Mouse (Mus musculus) embryonic facial prominence, embryonic 14.5 days (tissue): Measurements from ENCODE around the gene Cntnap2. TPM values are rescaled to one million over a fixed set of nuclear protein-coding genes. Genes with fewer than 3 reads are reported as not detected.

Experiments
- ATAC-seq: fragments of 200-750 bp; cut with Nextera tagmentation; 2 replicates; pipeline ENCODE4 v1.8.0; 2017; ENCODE audit warnings: low read depth, moderate number of reproducible peaks, moderate TSS enrichment
- DNase-seq: peaks from one replicate; pipeline ENCODE4 v3.0.0-alpha.2; 2015; ENCODE audit warnings: low spot score
- H3K27ac ChIP-seq: fragments of 300-500 bp; sonication (generic); replicated peaks from 2 replicates; pipeline ENCODE4 v1.5.1; 2014; ENCODE audit warnings: low read depth, mild to moderate bottlenecking, low read length, moderate library complexity
- H3K27me3 ChIP-seq: fragments of 300-500 bp; sonication (generic); replicated peaks from 2 replicates; pipeline ENCODE4 v1.6.1; 2014; ENCODE audit warnings: low read length; ENCODE audit not compliant: control insufficient read depth, insufficient read depth
- H3K36me3 ChIP-seq: fragments of 300-500 bp; sonication (generic); 2 replicates; pipeline ENCODE4 v1.6.1; 2014; ENCODE audit warnings: low read length, mixed read lengths; ENCODE audit not compliant: control insufficient read depth, insufficient read depth
- H3K4me1 ChIP-seq: fragments of 300-500 bp; sonication (generic); 2 replicates; pipeline ENCODE4 v1.6.1; 2014; ENCODE audit warnings: antibody characterized with exemption, low read length; ENCODE audit not compliant: control insufficient read depth, insufficient read depth
- H3K4me2 ChIP-seq: fragments of 300-500 bp; sonication (generic); 2 replicates; pipeline ENCODE4 v1.6.1; 2014; ENCODE audit warnings: low read depth, mild to moderate bottlenecking, low read length, moderate library complexity, mixed read lengths
- H3K4me3 ChIP-seq: fragments of 300-500 bp; sonication (generic); 2 replicates; pipeline ENCODE4 v1.5.1; 2014; ENCODE audit warnings: low read depth, mild to moderate bottlenecking, low read length
- H3K9ac ChIP-seq: fragments of 300-500 bp; sonication (generic); 2 replicates; pipeline ENCODE4 v1.6.1; 2014; ENCODE audit warnings: low read depth, mild to moderate bottlenecking, low read length, moderate library complexity, mixed read lengths
- H3K9me3 ChIP-seq: fragments of 300-500 bp; sonication (generic); 2 replicates; pipeline ENCODE4 v1.6.1; 2016; ENCODE audit warnings: low read length; ENCODE audit not compliant: control insufficient read depth
- WGBS: fragments of 180-500 bp; shearing (Covaris S2); extraction: QIAGEN DNeasy Blood & Tissue Kit; methylation state at CpG from one replicate; pipeline ENCODE4 v1.1.7; 2014; 5-methylcytosine and 5-hydroxymethylcytosine counted together
- polyA plus RNA-seq: library from polyadenylated mRNA; unstranded; fragments of >200 nt; fragmentation: Nextera tagmentation; extraction: Ambion mirVana; gene quantifications from 2 replicates; pipeline ENCODE4 v1.2.1, GENCODE M21; 2014

Gene Cntnap2
- polyA plus RNA-seq, 1 experiment from 2014 or later, result 2.3 TPM

DNA sequence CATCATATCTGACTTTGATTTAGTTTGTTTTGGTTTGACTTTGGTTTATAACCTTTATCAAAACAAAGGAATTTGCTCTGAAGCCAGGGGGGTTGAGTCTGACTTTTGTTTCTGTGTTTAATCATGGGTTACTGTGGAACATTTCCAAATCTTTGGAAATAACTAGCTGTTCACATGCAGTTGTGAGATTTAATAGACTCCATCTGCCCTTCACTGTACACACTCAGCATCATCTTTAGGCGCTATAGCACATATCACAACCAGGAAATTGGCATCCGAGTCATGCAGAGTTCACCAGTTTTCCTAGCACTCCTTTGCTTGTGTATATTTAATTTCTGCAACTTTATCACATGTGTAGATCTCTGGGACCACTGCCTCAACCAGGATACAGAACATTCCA is 2256.3 kb downstream of the Cntnap2 start:
- no peaks in the 10 kb centered on the region for H3K9me3 ChIP-seq
- H3K36me3 ChIP-seq, result no peaks in the 10 kb centered on the region
- ATAC-seq (no peak), DNase-seq (peak; percentile 53)
- no peak overlapping the region for H3K4me2 ChIP-seq
- H3K4me3 ChIP-seq, result 0 out of 2 replicates have a peak overlapping the region, but pooled peaks have one; percentile 28
- 56% methylated on average over 2 of the region's 2 CpGs for WGBS
- H3K9ac ChIP-seq, result no peak overlapping the region
- H3K27me3 ChIP-seq, result no peaks in the 10 kb centered on the region
- H3K27ac ChIP-seq, result no peak overlapping the region
- H3K4me1 ChIP-seq, result peaks cover 15% of the 10 kb centered on the region

DNA sequence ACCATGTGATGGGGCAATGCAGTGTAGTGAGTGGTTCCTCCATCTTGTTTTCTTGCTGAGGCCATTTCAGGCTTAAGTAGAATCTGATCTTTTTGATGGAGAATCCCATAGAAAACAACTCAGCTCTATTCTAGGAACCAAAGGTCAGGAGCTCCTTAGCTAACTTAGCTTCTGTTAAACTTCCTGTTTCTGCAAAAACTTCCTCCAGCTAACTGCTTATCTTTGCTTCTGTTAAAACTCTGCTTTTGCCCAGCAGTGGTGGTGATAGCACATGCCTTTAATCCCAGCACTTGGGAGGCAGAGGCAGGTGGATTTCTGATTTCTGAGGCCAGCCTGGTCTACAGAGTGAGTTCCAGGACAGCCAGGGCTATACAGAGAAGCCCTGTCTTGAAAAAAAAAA is 2258.1 kb downstream of the Cntnap2 start:
- Histone ChIP-seq H3K9me3 (no peaks in the 10 kb centered on the region), H3K4me2 (no peak overlapping the region), H3K36me3 (no peaks in the 10 kb centered on the region), H3K4me1 (peaks cover 15% of the 10 kb centered on the region), H3K27ac (no peak overlapping the region), H3K4me3 (no peak overlapping the region), H3K27me3 (no peaks in the 10 kb centered on the region), H3K9ac (no peak overlapping the region)
- ATAC-seq (no peak), DNase-seq (no peak)

DNA sequence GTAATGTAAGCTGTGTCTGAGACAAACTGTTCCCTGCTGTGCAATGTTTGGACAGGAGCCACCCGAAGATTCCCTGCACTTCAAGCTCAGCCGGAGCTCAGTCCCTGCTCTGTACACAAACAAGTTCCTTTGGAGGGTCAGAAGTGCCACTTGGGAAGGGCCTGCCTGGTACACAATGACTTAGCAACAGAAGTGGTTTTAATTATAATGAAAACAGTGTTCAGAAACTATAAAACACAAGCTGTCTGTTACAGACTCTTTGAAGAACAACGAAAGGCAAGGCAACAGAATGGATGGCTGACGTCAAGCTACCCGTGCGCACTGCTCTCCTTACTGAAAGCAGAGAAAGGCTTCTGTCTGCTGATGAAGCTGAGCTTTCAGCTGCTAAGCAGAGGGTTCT is 2259.5 kb downstream of the Cntnap2 start:
- H3K4me1 ChIP-seq, result peaks cover 15% of the 10 kb centered on the region
- no peaks in the 10 kb centered on the region for H3K36me3 ChIP-seq
- peak overlapping the region; percentile 1; the same call in 1 of the 2 replicates for H3K27ac ChIP-seq
- no peaks in the 10 kb centered on the region for H3K9me3 ChIP-seq
- peak overlapping the region; percentile 16 for H3K4me3 ChIP-seq
- WGBS, result 6% methylated on average over 6 of the region's 6 CpGs
- no peak for ATAC-seq
- DNase-seq, result peak; percentile 64
- H3K9ac ChIP-seq, result no peak overlapping the region
- H3K4me2 ChIP-seq, result peak overlapping the region; percentile 35
- no peaks in the 10 kb centered on the region for H3K27me3 ChIP-seq

DNA sequence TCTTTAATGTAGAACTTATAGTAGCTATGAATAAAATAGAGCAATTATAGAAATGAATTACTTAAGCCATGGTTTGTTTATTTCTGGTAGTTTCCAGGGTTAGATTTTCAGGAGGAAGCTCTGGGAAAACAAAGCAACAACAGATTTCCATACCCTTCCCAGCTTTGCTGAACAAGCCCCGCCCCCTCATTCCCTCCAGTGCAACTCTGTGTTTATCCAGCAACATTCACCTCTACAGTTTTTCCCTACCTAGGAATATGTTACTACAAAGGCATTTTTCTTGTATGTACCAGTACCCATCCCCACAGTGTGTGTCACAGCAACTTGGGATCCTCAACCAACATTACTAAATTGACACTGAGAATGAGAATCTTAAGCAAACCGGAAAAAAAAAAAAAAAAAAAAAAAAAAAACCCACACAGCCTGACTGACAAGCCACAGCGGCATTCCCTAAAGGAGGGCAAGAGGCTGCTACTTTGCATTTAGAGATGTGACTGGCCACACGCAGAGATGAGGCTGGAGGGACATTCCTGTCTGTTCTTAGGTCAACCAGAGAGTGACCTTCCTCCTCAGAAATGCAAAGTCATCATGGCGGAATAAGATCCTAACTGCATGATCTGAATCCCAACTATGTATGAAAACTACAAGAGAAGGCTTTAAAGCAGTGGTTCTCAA is 2260.3 kb downstream of the Cntnap2 start:
- no peak for ATAC-seq
- 14% methylated on average over 5 of the region's 5 CpGs for WGBS
- H3K36me3 ChIP-seq, result no peaks in the 10 kb centered on the region
- no peak overlapping the region; the same call in 1 of the 2 replicates for H3K27ac ChIP-seq
- no peaks in the 10 kb centered on the region for H3K27me3 ChIP-seq
- H3K4me3 ChIP-seq, result no peak overlapping the region
- H3K9ac ChIP-seq, result no peak overlapping the region
- no peak for DNase-seq
- H3K9me3 ChIP-seq, result no peaks in the 10 kb centered on the region
- peak overlapping the region; percentile 35 for H3K4me2 ChIP-seq
- peaks cover 15% of the 10 kb centered on the region for H3K4me1 ChIP-seq

DNA sequence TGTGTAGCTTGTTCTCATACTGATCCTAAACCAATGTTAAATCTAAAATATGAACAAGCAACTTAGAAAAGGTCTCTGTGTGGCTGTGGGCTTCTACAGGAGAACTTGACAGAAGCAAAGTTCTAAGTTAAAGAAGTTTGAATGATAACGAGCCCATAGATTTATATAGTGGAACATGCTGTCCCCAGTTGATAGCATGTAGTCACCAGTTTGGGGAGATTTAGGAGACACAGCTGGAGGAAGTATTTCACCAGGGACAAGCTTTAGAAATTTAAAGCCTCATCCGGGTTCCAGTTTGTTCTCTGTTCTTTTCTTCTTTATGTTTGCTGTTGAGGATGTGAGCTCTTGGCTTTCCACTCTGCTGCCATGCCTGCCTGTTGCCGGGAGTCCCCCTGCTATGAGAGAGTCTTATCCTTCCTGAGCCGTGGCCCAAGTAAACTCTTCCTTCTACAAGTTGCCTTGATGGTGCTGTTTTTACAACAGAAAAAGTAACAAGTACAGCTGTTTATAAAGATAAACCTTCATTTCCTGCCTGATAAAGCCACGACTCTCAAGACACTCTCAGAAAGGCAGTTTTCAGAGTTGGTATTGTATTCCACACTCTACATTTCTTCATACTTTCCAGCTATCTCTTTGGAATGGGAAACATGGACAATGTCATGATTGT is 2264.1 kb downstream of the Cntnap2 start:
- peaks cover 10% of the 10 kb centered on the region; the same call in 1 of the 2 replicates for H3K4me1 ChIP-seq
- H3K9ac ChIP-seq, result no peak overlapping the region
- no peaks in the 10 kb centered on the region for H3K27me3 ChIP-seq
- no peak overlapping the region for H3K27ac ChIP-seq
- H3K9me3 ChIP-seq, result no peaks in the 10 kb centered on the region
- no peak for ATAC-seq
- DNase-seq, result no peak
- no peak overlapping the region for H3K4me3 ChIP-seq
- WGBS, result 63% methylated on average over 5 of the region's 5 CpGs
- H3K36me3 ChIP-seq, result no peaks in the 10 kb centered on the region
- no peak overlapping the region for H3K4me2 ChIP-seq

DNA sequence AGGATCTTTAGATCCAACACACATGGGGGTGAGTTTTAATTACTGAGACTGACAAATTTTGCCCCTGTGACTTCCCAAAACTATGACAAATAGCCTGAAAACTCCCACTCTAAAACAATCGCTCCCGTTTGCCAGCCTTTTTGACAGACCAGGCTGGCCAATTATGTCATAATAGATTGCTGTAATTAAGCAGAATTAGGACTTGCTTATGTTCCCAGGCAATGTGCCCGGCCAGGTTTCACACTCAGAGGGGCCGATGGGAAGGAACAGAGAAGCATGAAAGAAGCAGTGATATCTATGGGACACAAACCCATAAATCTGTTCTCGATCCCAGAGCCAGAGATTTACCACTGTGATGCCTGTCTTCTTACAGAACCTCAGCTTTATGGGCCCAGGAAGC is 2264.7 kb downstream of the Cntnap2 start:
- ATAC-seq (no peak), DNase-seq (no peak)
- peaks cover 6% of the 10 kb centered on the region; the same call in 1 of the 2 replicates for H3K4me1 ChIP-seq
- H3K9me3 ChIP-seq, result no peaks in the 10 kb centered on the region
- no peak overlapping the region for H3K9ac ChIP-seq
- no peak overlapping the region for H3K4me2 ChIP-seq
- no peak overlapping the region for H3K4me3 ChIP-seq
- no peaks in the 10 kb centered on the region for H3K36me3 ChIP-seq
- no peak overlapping the region for H3K27ac ChIP-seq
- H3K27me3 ChIP-seq, result no peaks in the 10 kb centered on the region
- 66% methylated on average over 5 of the region's 5 CpGs for WGBS

DNA sequence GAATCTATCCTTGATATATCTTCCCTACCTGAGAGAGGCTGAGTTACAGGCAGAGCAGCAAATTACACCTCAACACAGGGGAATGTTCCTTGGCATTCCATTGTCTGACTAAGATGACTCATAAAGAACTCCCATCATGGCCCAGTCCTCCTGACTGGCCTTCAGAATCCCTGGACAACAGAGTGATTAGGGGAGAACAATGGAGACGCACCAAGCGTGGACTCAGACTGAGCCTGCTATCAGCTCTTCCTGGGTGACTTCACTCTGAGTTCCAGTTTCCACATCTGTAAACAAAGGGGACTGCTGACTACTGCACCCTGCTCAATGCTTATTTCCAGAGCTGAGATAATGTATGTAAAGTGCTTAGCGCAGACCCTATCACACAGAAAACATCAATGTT is 2269.1 kb downstream of the Cntnap2 start:
- DNase-seq (no peak), ATAC-seq (no peak)
- Histone ChIP-seq H3K4me2 (no peak overlapping the region), H3K27ac (no peak overlapping the region), H3K4me3 (no peak overlapping the region), H3K9me3 (no peaks in the 10 kb centered on the region), H3K4me1 (no peaks in the 10 kb centered on the region), H3K9ac (no peak overlapping the region), H3K36me3 (no peaks in the 10 kb centered on the region), H3K27me3 (no peaks in the 10 kb centered on the region)
- WGBS, result 83% methylated on average over 3 of the region's 3 CpGs

DNA sequence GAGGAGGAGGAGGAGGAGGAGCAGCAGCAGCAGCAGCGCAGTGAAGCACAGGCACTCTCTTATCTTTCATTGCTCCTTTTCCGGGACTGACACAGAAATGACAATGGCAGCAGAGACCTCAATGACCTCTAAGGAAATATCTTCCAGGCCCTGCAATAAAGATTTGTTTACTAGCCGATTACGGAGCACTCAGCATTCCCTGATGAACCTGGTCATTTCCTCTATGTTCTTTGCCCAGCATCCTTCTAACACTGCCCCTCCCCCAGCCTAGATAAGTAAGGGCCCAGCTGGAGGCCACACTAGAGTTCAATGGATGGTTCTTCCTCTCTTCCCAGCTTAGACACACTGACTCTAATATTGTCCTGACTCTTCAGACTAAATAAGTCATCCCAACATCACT is 2270.1 kb downstream of the Cntnap2 start:
- Histone ChIP-seq H3K9ac (no peak overlapping the region), H3K36me3 (no peaks in the 10 kb centered on the region), H3K4me1 (no peaks in the 10 kb centered on the region), H3K27me3 (no peaks in the 10 kb centered on the region), H3K4me2 (no peak overlapping the region), H3K27ac (no peak overlapping the region), H3K4me3 (no peak overlapping the region), H3K9me3 (no peaks in the 10 kb centered on the region)
- WGBS, result 22% methylated on average over 4 of the region's 4 CpGs
- DNase-seq (no peak), ATAC-seq (no peak)

DNA sequence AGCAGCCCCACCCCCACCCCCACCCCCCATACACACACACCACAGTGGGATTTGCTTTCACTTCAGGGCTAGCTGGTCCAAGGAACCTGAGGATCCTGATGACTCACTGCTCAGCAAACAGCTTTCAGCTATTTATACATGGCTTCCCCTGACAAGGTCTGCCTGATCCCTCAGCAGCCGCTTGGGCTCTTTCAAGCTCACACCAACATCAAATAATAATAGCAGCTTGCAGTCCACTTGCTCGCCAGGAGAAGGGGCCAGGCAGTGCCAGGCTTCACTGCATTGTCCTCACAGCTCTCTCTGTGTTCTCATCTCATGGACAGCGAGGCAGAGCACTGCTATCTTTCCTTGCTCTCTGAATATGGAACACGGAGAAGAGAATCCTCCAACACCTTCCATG is 2273.9 kb downstream of the Cntnap2 start:
- Histone ChIP-seq H3K4me2 (no peak overlapping the region), H3K36me3 (no peaks in the 10 kb centered on the region), H3K27ac (no peak overlapping the region), H3K27me3 (no peaks in the 10 kb centered on the region), H3K9me3 (no peaks in the 10 kb centered on the region), H3K4me1 (no peaks in the 10 kb centered on the region), H3K4me3 (no peak overlapping the region), H3K9ac (no peak overlapping the region)
- ATAC-seq, result no peak
- WGBS, result 45% methylated on average over 4 of the region's 4 CpGs
- DNase-seq, result peak; percentile 33
